Mouse (Mus musculus) CH12.LX (cell line): ENCODE results near the gene Sftpa1. TPM values are rescaled to one million over a fixed set of nuclear protein-coding genes. Genes with fewer than 3 reads are reported as not detected.
A peak's percentile ranks its signal among the peaks of the same experiment; 100 is the strongest.

Experiments
- DNase-seq: peaks from one replicate; pipeline ENCODE4 v3.0.0-alpha.2; 2013; ENCODE audit errors: extremely low read depth
- H3K27ac ChIP-seq: 2 replicates; pipeline ENCODE4 v1.5.1; 2012; ENCODE audit warnings: low read depth, mild to moderate bottlenecking, control low read depth, moderate library complexity; ENCODE audit not compliant: insufficient read depth
- H3K27me3 ChIP-seq: replicated peaks from 2 replicates; pipeline ENCODE3; 2012; ENCODE audit warnings: inconsistent platforms
- H3K36me3 ChIP-seq, 2 experiments: replicated peaks in 1 of 2; 2 replicates each; pipeline versions ENCODE3 to v1.6.1; 2012; ENCODE audit warnings: inconsistent platforms in 1 of 2, low read length in 1 of 2, mild to moderate bottlenecking in 1 of 2, mixed read lengths in 1 of 2, moderate library complexity in 1 of 2; ENCODE audit not compliant: control insufficient read depth in 1 of 2, insufficient read depth in 1 of 2
- H3K4me1 ChIP-seq, 2 experiments: 2 replicates each; pipeline ENCODE4 v1.6.1; 2012; ENCODE audit warnings: inconsistent platforms in 1 of 2, moderate library complexity in 1 of 2; ENCODE audit not compliant: insufficient read depth in 2 of 2, control insufficient read depth in 1 of 2
- H3K4me2 ChIP-seq: 2 replicates; pipeline ENCODE4 v1.6.1; 2012; ENCODE audit warnings: low read depth, mild to moderate bottlenecking, control low read depth; ENCODE audit not compliant: poor library complexity, insufficient read depth, severe bottlenecking
- H3K4me3 ChIP-seq, 3 experiments: fragments of 150-350 bp in 1 of 3; sonication (generic) in 1 of 3; replicated peaks in 1 of 3; 2 replicates each; pipeline versions ENCODE3 to v1.5.1; 2011 to 2012; ENCODE audit warnings: low read depth in 2 of 3, low read length in 2 of 3, mild to moderate bottlenecking in 2 of 3, moderate library complexity in 2 of 3, control low read depth in 1 of 3, improper control_type of control experiment in 1 of 3, inconsistent platforms in 1 of 3, mixed read lengths in 1 of 3; ENCODE audit not compliant: poor library complexity in 1 of 3
- H3K79me2 ChIP-seq: replicated peaks from 2 replicates; pipeline ENCODE4 v1.6.1; 2012; ENCODE audit warnings: mild to moderate bottlenecking, moderate library complexity; ENCODE audit not compliant: control insufficient read depth, poor library complexity, insufficient read depth, severe bottlenecking; ENCODE audit errors: extremely low read depth
- H3K9ac ChIP-seq: 2 replicates; pipeline ENCODE4 v1.6.1; 2012; ENCODE audit warnings: low read depth, mild to moderate bottlenecking, control low read depth, moderate library complexity; ENCODE audit not compliant: insufficient read depth
- H3K9me3 ChIP-seq: replicated peaks from 2 replicates; pipeline ENCODE3; 2012; ENCODE audit warnings: low read length, inconsistent platforms, mixed read lengths
- BHLHE40 ChIP-seq: IDR thresholded peaks from 2 replicates; pipeline ENCODE4 v1.6.1; 2011; ENCODE audit warnings: mild to moderate bottlenecking, low read depth, low read length, improper control_type of control experiment
- CHD1 ChIP-seq: IDR thresholded peaks from 2 replicates; pipeline ENCODE4 v1.6.1; 2012; ENCODE audit warnings: low read depth, low read length, improper control_type of control experiment, inconsistent platforms
- CHD2 ChIP-seq: IDR thresholded peaks from 2 replicates; pipeline ENCODE4 v1.6.1; 2011; ENCODE audit warnings: low read length, improper control_type of control experiment
- ELF1 ChIP-seq: IDR thresholded peaks from 2 replicates; pipeline ENCODE4 v1.6.1; 2014; ENCODE audit warnings: low read depth, mild to moderate bottlenecking, inconsistent platforms, low read length, improper control_type of control experiment
- EP300 ChIP-seq: IDR thresholded peaks from 2 replicates; pipeline ENCODE4 v1.6.1; 2011; ENCODE audit warnings: low read length, improper control_type of control experiment
- ETS1 ChIP-seq: conservative IDR thresholded peaks from 2 replicates; pipeline ENCODE4 v1.6.1; 2012; ENCODE audit warnings: low read depth, mild to moderate bottlenecking, inconsistent platforms, low read length, improper control_type of control experiment, moderate library complexity
- GABPA ChIP-seq: IDR thresholded peaks from 2 replicates; pipeline ENCODE4 v1.6.1; 2012; ENCODE audit warnings: low read depth, low read length, improper control_type of control experiment, inconsistent platforms; ENCODE audit not compliant: insufficient replicate concordance
- HCFC1 ChIP-seq: IDR thresholded peaks from 2 replicates; pipeline ENCODE4 v1.6.1; 2012; ENCODE audit warnings: low read depth, mild to moderate bottlenecking, inconsistent platforms, low read length, improper control_type of control experiment
- IRF4 ChIP-seq: IDR thresholded peaks from 2 replicates; pipeline ENCODE4 v1.6.1; 2014; ENCODE audit warnings: low read depth, mild to moderate bottlenecking, inconsistent platforms, low read length, improper control_type of control experiment
- JUN ChIP-seq: IDR thresholded peaks from 2 replicates; pipeline ENCODE4 v1.6.1; 2011; ENCODE audit warnings: low read depth, mild to moderate bottlenecking, low read length, improper control_type of control experiment, moderate library complexity; ENCODE audit not compliant: insufficient read depth
- JUND ChIP-seq: conservative IDR thresholded peaks from 2 replicates; pipeline ENCODE4 v1.6.1; 2011; ENCODE audit warnings: low read depth, low read length, improper control_type of control experiment
- KAT2A ChIP-seq: IDR thresholded peaks from 2 replicates; pipeline ENCODE4 v1.6.1; 2012; ENCODE audit warnings: low read length, improper control_type of control experiment, inconsistent platforms; ENCODE audit not compliant: insufficient replicate concordance
- MAFK ChIP-seq: IDR thresholded peaks from 2 replicates; pipeline ENCODE4 v1.6.1; 2011; ENCODE audit warnings: low read length, improper control_type of control experiment; ENCODE audit not compliant: insufficient replicate concordance
- MAX ChIP-seq: IDR thresholded peaks from 2 replicates; pipeline ENCODE4 v1.6.1; 2011; ENCODE audit warnings: low read length, improper control_type of control experiment
- MEF2A ChIP-seq: IDR thresholded peaks from 2 replicates; pipeline ENCODE4 v1.6.1; 2014; ENCODE audit warnings: low read depth, mild to moderate bottlenecking, inconsistent platforms, low read length, improper control_type of control experiment, borderline replicate concordance
- MXI1 ChIP-seq: IDR thresholded peaks from 2 replicates; pipeline ENCODE4 v1.6.1; 2011; ENCODE audit warnings: mild to moderate bottlenecking, low read depth, low read length, improper control_type of control experiment
- MYC ChIP-seq: IDR thresholded peaks from 2 replicates; pipeline ENCODE4 v1.6.1; 2011; ENCODE audit warnings: low read depth, mild to moderate bottlenecking, improper control_type of control experiment, low read length
- NELFE ChIP-seq: IDR thresholded peaks from 2 replicates; pipeline ENCODE4 v1.6.1; 2011; ENCODE audit warnings: low read depth, low read length, improper control_type of control experiment
- NRF1 ChIP-seq: IDR thresholded peaks from 2 replicates; pipeline ENCODE4 v1.6.1; 2014; ENCODE audit warnings: low read depth, mild to moderate bottlenecking, inconsistent platforms, low read length, improper control_type of control experiment, moderate library complexity
- POLR2A ChIP-seq: IDR thresholded peaks from 2 replicates; pipeline ENCODE4 v1.6.1; 2011; ENCODE audit warnings: low read depth, mild to moderate bottlenecking, improper control_type of control experiment, low read length
- POLR2AphosphoS2 ChIP-seq: IDR thresholded peaks from 2 replicates; pipeline ENCODE4 v1.6.1; 2011; ENCODE audit warnings: low read depth, low read length, improper control_type of control experiment
- RCOR1 ChIP-seq: conservative IDR thresholded peaks from 2 replicates; pipeline ENCODE4 v1.6.1; 2012; ENCODE audit warnings: low read depth, mild to moderate bottlenecking, inconsistent platforms, low read length, improper control_type of control experiment
- SIN3A ChIP-seq: IDR thresholded peaks from 2 replicates; pipeline ENCODE4 v1.6.1; 2012; ENCODE audit warnings: low read length, improper control_type of control experiment, inconsistent platforms
- SMC3 ChIP-seq: IDR thresholded peaks from 2 replicates; pipeline ENCODE4 v1.6.1; 2011; ENCODE audit warnings: low read depth, low read length, improper control_type of control experiment
- TBP ChIP-seq: conservative IDR thresholded peaks from 2 replicates; pipeline ENCODE4 v1.6.1; 2011; ENCODE audit warnings: low read depth, low read length, improper control_type of control experiment
- UBTF ChIP-seq: IDR thresholded peaks from 2 replicates; pipeline ENCODE4 v1.6.1; 2012; ENCODE audit warnings: low read depth, mild to moderate bottlenecking, inconsistent platforms, low read length, improper control_type of control experiment, moderate library complexity
- USF2 ChIP-seq: conservative IDR thresholded peaks from 2 replicates; pipeline ENCODE4 v1.6.1; 2011; ENCODE audit warnings: low read depth, low read length, improper control_type of control experiment
- ZKSCAN1 ChIP-seq: IDR thresholded peaks from 2 replicates; pipeline ENCODE4 v1.6.1; 2012; ENCODE audit warnings: low read depth, inconsistent platforms, low read length, improper control_type of control experiment, borderline replicate concordance
- ZMIZ1 ChIP-seq: IDR thresholded peaks from 2 replicates; pipeline ENCODE4 v1.6.1; 2012; ENCODE audit warnings: low read depth, mild to moderate bottlenecking, inconsistent platforms, low read length, improper control_type of control experiment
- ZNF384 ChIP-seq: IDR thresholded peaks from 2 replicates; pipeline ENCODE4 v1.6.1; 2012; ENCODE audit warnings: low read depth, low read length, improper control_type of control experiment, inconsistent platforms
- dilution Hi-C: fragments of 300-500 bp; cut with MboI; formaldehyde crosslinking; loops from 2 replicates; pipeline ENCODE4 v1.14.3; 2020; ENCODE audit warnings: low sequenced_read_pairs; ENCODE audit not compliant: extremely low pct_unique_long_range_greater_than_20kb, extremely low pct_ligation_motif_present
- in situ Hi-C: fragments of 300-500 bp; cut with MboI; formaldehyde crosslinking; loops from 3 replicates; pipeline ENCODE4 v1.14.3; 2019; ENCODE audit warnings: low sequenced_read_pairs, low pct_ligation_motif_present, low pct_unique_long_range_greater_than_20kb, mixed read lengths
- polyA plus RNA-seq: library from polyadenylated mRNA; unstranded; fragments of >175 nt; gene quantifications from 2 replicates; pipeline ENCODE4 v1.2.1, GENCODE M21; 2012; ENCODE audit warnings: low read depth; ENCODE audit not compliant: insufficient read length
- total RNA-seq, 2 experiments: library from RNA; depleted of rRNA; stranded (reverse); fragments of 300-350 nt in 1 of 2; fragments of >200 nt in 1 of 2; gene quantifications; 2 replicates each; pipeline ENCODE4 v1.2.3; 2012 to 2014

Gene Sftpa1
- total and polyA plus RNA-seq, 3 experiments, result not detected

DNA sequence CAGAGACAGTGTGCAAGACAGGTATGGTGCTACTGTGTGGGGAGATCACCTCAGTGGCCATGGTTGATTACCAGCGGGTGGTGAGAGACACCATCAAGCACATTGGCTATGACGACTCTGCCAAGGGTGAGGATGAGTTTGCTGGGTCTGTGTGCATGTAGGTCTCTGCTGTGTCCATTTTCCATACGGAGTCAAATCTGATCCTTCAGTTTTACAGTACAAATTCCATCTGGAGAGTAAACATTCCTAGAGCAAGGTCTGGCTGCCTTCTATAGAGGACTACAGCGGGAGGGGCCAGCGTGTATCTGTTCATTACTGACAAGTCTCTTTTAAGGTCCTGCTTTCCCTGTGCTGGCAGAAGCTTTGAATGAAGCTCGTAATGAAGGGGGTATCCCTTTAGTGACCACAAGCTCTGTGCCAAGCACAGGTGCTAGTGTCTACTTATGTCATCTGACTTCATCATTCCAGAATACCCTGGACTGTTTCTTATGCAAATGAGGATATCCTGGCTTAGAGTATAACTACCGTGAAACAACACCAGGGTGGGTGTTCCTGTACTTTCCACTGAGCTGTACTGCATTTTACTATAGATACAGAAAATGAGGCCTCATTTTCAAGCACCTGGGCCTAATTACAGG is 20.4 kb upstream of the Sftpa1 start (continued):
- no peak for TF ChIP-seq NRF1
- no peak for TF ChIP-seq POLR2AphosphoS2
- no peak; the same call in 1 of the 2 replicates for TF ChIP-seq JUND
- TF ChIP-seq MAFK, result no peak
- TF ChIP-seq ZNF384, result no peak
- TF ChIP-seq UBTF, result no peak
- no peak for TF ChIP-seq GABPA
- no peak for TF ChIP-seq MAX
- no peak for TF ChIP-seq USF2
- peak; percentile 47 for TF ChIP-seq BHLHE40
- no peak for TF ChIP-seq IRF4
- TF ChIP-seq KAT2A, result no peak

DNA sequence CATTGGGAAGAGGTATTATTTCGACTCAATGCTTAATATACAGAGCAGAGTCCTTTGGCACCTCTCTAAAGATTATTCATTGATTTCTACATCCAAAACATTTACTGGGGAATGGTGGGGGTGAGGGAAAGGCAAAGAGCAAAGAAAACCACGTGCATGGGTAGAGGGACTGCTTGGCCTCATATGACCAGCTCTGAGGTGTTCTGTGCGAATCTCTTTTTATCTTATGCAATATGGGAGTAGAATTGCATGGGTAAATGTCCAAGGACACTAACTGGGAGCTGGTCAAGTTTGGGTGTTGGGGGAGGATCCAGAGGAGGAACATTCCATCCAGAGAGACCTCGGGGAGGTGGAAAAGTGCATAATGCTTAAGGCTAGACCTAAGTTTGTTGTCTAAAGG is 18.6 kb upstream of the Sftpa1 start:
- Histone ChIP-seq H3K9ac (no peak overlapping the region), H3K9me3 (no peaks in the 10 kb centered on the region), H3K36me3 (no peaks in the 10 kb centered on the region), H3K4me2 (no peak overlapping the region), H3K4me3 (no peak overlapping the region), H3K4me1 (peaks cover 14 to 36% of the 10 kb centered on the region in 2 experiments), H3K79me2 (no peaks in the 10 kb centered on the region), H3K27ac (no peak overlapping the region), H3K27me3 (no peaks in the 10 kb centered on the region)
- in situ Hi-C loops, result no loop called here
- no peak for DNase-seq
- dilution Hi-C loops, result no loop called here
- no peak for TF ChIP-seq MEF2A
- no peak for TF ChIP-seq POLR2AphosphoS2
- TF ChIP-seq ELF1, result no peak
- TF ChIP-seq MAFK, result no peak
- TF ChIP-seq MXI1, result no peak
- TF ChIP-seq JUN, result no peak
- no peak for TF ChIP-seq IRF4
- no peak for TF ChIP-seq KAT2A
- TF ChIP-seq CHD2, result no peak
- no peak for TF ChIP-seq MYC
- TF ChIP-seq TBP, result no peak
- no peak for TF ChIP-seq CHD1

GRCm38 (mm10) chr14:41116271-41116670 is 15.3 kb upstream of the Sftpa1 start:
- Histone ChIP-seq H3K79me2 (no peaks in the 10 kb centered on the region), H3K4me1 (peaks cover 8 to 28% of the 10 kb centered on the region in 2 experiments; a peak in 3 of 4 replicates), H3K4me3 (no peak overlapping the region), H3K9ac (no peak overlapping the region), H3K4me2 (no peak overlapping the region), H3K36me3 (no peaks in the 10 kb centered on the region), H3K9me3 (no peaks in the 10 kb centered on the region), H3K27me3 (no peaks in the 10 kb centered on the region), H3K27ac (no peak overlapping the region)
- dilution Hi-C loops, result no loop called here
- in situ Hi-C loops, result no loop called here
- no peak for TF ChIP-seq ZKSCAN1
- no peak for TF ChIP-seq ZMIZ1
- TF ChIP-seq HCFC1, result no peak
- no peak for TF ChIP-seq ETS1
- TF ChIP-seq SIN3A, result no peak
- no peak for TF ChIP-seq MYC
- TF ChIP-seq RCOR1, result no peak
- TF ChIP-seq EP300, result no peak
- TF ChIP-seq JUN, result no peak
- TF ChIP-seq USF2, result no peak
- no peak for TF ChIP-seq POLR2A
- TF ChIP-seq NELFE, result no peak
- TF ChIP-seq SMC3, result no peak
- no peak for TF ChIP-seq MXI1
- TF ChIP-seq UBTF, result no peak
- no peak for DNase-seq
